In genomic region chr14:119124061-119124460, GRCm38 (mm10) we compare ENCODE assay signal across 9 mouse cellular contexts. TPM values are rescaled to one million over a fixed set of nuclear protein-coding genes. Genes with fewer than 3 reads are reported as not detected.
DNase-seq lines count a peak whose midpoint lies in the region; ATAC-seq lines count a peak whose summit lies in the region.
"Had no signal": no experiment of that assay in that cellular context is flagged by ENCODE, and none has a peak within 500 bp of the region (broad histone marks: within the 10 kb centered on the region; RNA-seq: fewer than 3 reads in every experiment).

No protein-coding gene starts in this region.

- H3K36me3 ChIP-seq in embryonic facial prominence, embryonic 14.5 days (ENCODE audit: control insufficient read depth, insufficient read depth, low read length): no peaks in the 10 kb centered on the region
- no peaks in the 10 kb centered on the region for H3K36me3 ChIP-seq in hindbrain, embryonic 14.5 days (replicated peaks; ENCODE audit: control insufficient read depth, insufficient read depth)
- H3K36me3 ChIP-seq: liver, embryonic 13.5 days had no signal

- no peaks in the 10 kb centered on the region for H3K4me1 ChIP-seq in embryonic facial prominence, embryonic 14.5 days (ENCODE audit: control insufficient read depth, insufficient read depth, low read length)
- peaks cover 15% of the 10 kb centered on the region; the same call in 1 of the 2 replicates for H3K4me1 ChIP-seq in hindbrain, embryonic 14.5 days (replicated peaks; ENCODE audit: control insufficient read depth, insufficient read depth, low read length)
- H3K4me1 ChIP-seq: liver, embryonic 13.5 days had no signal

- ATAC-seq in embryonic facial prominence, embryonic 14.5 days (ENCODE audit: low read depth): peak; percentile 75
- ATAC-seq in hindbrain, embryonic 14.5 days (ENCODE audit: low FRiP score): peak; percentile 82
- peak; percentile 46 for ATAC-seq in megakaryocyte progenitor cell, adult 5-6 weeks (replicated peaks; ENCODE audit: poor library complexity)
- ATAC-seq in monocyte, adult 5-6 weeks (replicated peaks; ENCODE audit: insufficient number of reproducible peaks, low FRiP score, low TSS enrichment, poor library complexity, severe bottlenecking): no peak
- ATAC-seq in CD4-positive, CD25-positive, alpha-beta regulatory T cell, adult 4 months: no peak

- no peaks in the 10 kb centered on the region for H3K27me3 ChIP-seq in embryonic facial prominence, embryonic 14.5 days (replicated peaks; ENCODE audit: control insufficient read depth, insufficient read depth, low read length)
- no peaks in the 10 kb centered on the region for H3K27me3 ChIP-seq in hindbrain, embryonic 14.5 days (ENCODE audit: control insufficient read depth, insufficient read depth, low read length)
- H3K27me3 ChIP-seq: liver, embryonic 13.5 days had no signal

- H3K9ac ChIP-seq in embryonic facial prominence, embryonic 14.5 days (ENCODE audit: low read depth, low read length): no peak overlapping the region
- H3K9ac ChIP-seq in hindbrain, embryonic 14.5 days: peak overlapping the region; percentile 25; the same call in 1 of the 2 replicates
- H3K9ac ChIP-seq: liver, embryonic 13.5 days had no signal

- H3K27ac ChIP-seq in embryonic facial prominence, embryonic 14.5 days (replicated peaks; ENCODE audit: low read depth, low read length): no peak overlapping the region
- H3K27ac ChIP-seq in hindbrain, embryonic 14.5 days: no peak overlapping the region
- H3K27ac ChIP-seq: liver, embryonic 13.5 days had no signal

- peak overlapping the region; percentile 62 for H3K4me2 ChIP-seq in embryonic facial prominence, embryonic 14.5 days (ENCODE audit: low read depth, low read length)
- peak overlapping the region; percentile 48 for H3K4me2 ChIP-seq in hindbrain, embryonic 14.5 days (replicated peaks)

- 27% methylated on average over 3 of the region's 3 CpGs for WGBS in embryonic facial prominence, embryonic 14.5 days
- 17% methylated on average over 3 of the region's 3 CpGs for WGBS in hindbrain, embryonic 14.5 days

- no peaks in the 10 kb centered on the region for H3K9me3 ChIP-seq in embryonic facial prominence, embryonic 14.5 days (ENCODE audit: control insufficient read depth, low read length)
- H3K9me3 ChIP-seq in hindbrain, embryonic 14.5 days (ENCODE audit: control insufficient read depth, low read length): no peaks in the 10 kb centered on the region
- H3K9me3 ChIP-seq: liver, embryonic 13.5 days had no signal

- peak; percentile 45 to 63 for DNase-seq in layer of hippocampus, postnatal 10 days (ENCODE audit: low spot score in 2 of 2)
- no peak for DNase-seq in layer of hippocampus, adult 9-10 months (ENCODE audit: low spot score)
- peak; percentile 76 for DNase-seq in embryonic facial prominence, embryonic 14.5 days (ENCODE audit: low spot score)
- peak; percentile 69 for DNase-seq in hindbrain, embryonic 14.5 days (ENCODE audit: low spot score)
- DNase-seq in urinary bladder, adult 18-20 months (ENCODE audit: low spot score in 2 of 2): no peak
- DNase-seq: liver, embryonic 13.5 days had no signal

- peak overlapping the region; percentile 38 for H3K4me3 ChIP-seq in embryonic facial prominence, embryonic 14.5 days (ENCODE audit: low read depth, low read length)
- peak overlapping the region; percentile 20 for H3K4me3 ChIP-seq in hindbrain, embryonic 14.5 days (replicated peaks; ENCODE audit: low read length)
- H3K4me3 ChIP-seq: liver, embryonic 13.5 days had no signal

RNA-seq across cellular contexts. Expression of gene Hs6st3, which starts 14.1 kb away (rescaled TPM):
- total RNA-seq in layer of hippocampus, postnatal 10 days (2021): 10 to 100 TPM; 85.3 to 90.2 TPM
- polyA plus RNA-seq in embryonic facial prominence, embryonic 14.5 days (2014; fragmentation: Nextera tagmentation; extraction: Ambion mirVana): 0.10 and 0.39 TPM in 2 replicates
- polyA plus RNA-seq in hindbrain, embryonic 14.5 days (2014; fragmentation: Nextera tagmentation; extraction: Ambion mirVana): 4.3 and 4.6 TPM in 2 replicates
- total RNA-seq in megakaryocyte progenitor cell, adult 5-6 weeks (2015): not detected in 2 replicates
- total RNA-seq in megakaryocyte progenitor cell, adult 5-6 weeks (2017): not detected in 2 replicates
- total RNA-seq in monocyte, adult 5-6 weeks (2017): not detected in 3 replicates
- polyA plus RNA-seq in CD4-positive, CD25-positive, alpha-beta regulatory T cell, adult 4 months (2017; shearing (Covaris generic)): not detected
- polyA plus RNA-seq: liver, embryonic 13.5 days had no signal

RNA-seq across cellular contexts. Expression of gene Uggt2, which starts 24.8 kb away (rescaled TPM):
- 10 to 100 TPM; 34.3 to 39.3 TPM for total RNA-seq in layer of hippocampus, postnatal 10 days (2021)
- 13.1 and 13.3 TPM in 2 replicates for polyA plus RNA-seq in embryonic facial prominence, embryonic 14.5 days (2014; fragmentation: Nextera tagmentation; extraction: Ambion mirVana)
- 22.0 and 23.3 TPM in 2 replicates for polyA plus RNA-seq in hindbrain, embryonic 14.5 days (2014; fragmentation: Nextera tagmentation; extraction: Ambion mirVana)
- 3.3 and 5.5 TPM in 2 replicates for total RNA-seq in megakaryocyte progenitor cell, adult 5-6 weeks (2015)
- 1.5 and 5.8 TPM in 2 replicates for total RNA-seq in megakaryocyte progenitor cell, adult 5-6 weeks (2017)
- total RNA-seq in monocyte, adult 5-6 weeks (2017): 4.1 to 9.2 TPM (median 4.9 TPM) in 3 replicates
- polyA plus RNA-seq in CD4-positive, CD25-positive, alpha-beta regulatory T cell, adult 4 months (2017; shearing (Covaris generic)): 1 to 10 TPM; 2.1 to 3.4 TPM

Comparison
In these comparisons a context has a peak if more than half of its experiments do, and no peak if none do; other contexts are left out.
1. DNase-seq: peak in layer of hippocampus, postnatal 10 days (2 of 2), embryonic facial prominence, embryonic 14.5 days (single experiment) and hindbrain, embryonic 14.5 days (single experiment); none in layer of hippocampus, adult 9-10 months (single experiment) and urinary bladder, adult 18-20 months (0 of 2).
2. ATAC-seq: peak in embryonic facial prominence, embryonic 14.5 days (single experiment), hindbrain, embryonic 14.5 days (single experiment) and megakaryocyte progenitor cell, adult 5-6 weeks (single experiment); none in monocyte, adult 5-6 weeks (single experiment) and CD4-positive, CD25-positive, alpha-beta regulatory T cell, adult 4 months (single experiment).
3. RNA of gene Hs6st3, which starts 14.1 kb away (total RNA-seq): 85.3 to 90.2 TPM in layer of hippocampus, postnatal 10 days; not detected in megakaryocyte progenitor cell, adult 5-6 weeks and not detected in monocyte, adult 5-6 weeks; every median in the first group is over 10 times any median in the second.